Mouse (Mus musculus): ENCODE measurements at regions not wholly inside any gene's neighbourhood (a gene's known extent, or its start where the extent isn't known, plus 50 kb on each side); places are given as distances from the start of the nearest gene placed in this dataset.

- DNase-seq (ENCODE audit: low spot score in 2 of 2), result no peak
Observed at GRCm38 (mm10) chr2:80231891-80232290, 60.4 kb upstream of the Prdx6b start.

- no peak for DNase-seq (ENCODE audit: low spot score in 2 of 2)
Observed at GRCm38 (mm10) chr2:80205074-80205727, 75.9 kb upstream of the Pde1a start.

GRCm38 (mm10) chr2:80203486-80203885 lies 74.2 kb upstream of the Pde1a start:
- DNase-seq (ENCODE audit: low spot score in 2 of 2), result no peak

GRCm38 (mm10) chr2:80195896-80196410 lies 66.7 kb upstream of the Pde1a start:
- no peak for DNase-seq (ENCODE audit: low spot score in 2 of 2)

- DNase-seq (ENCODE audit: low spot score in 2 of 2), result peak; percentile 66 to 85
Observed at GRCm38 (mm10) chr2:80188374-80188773, 59.1 kb upstream of the Pde1a start.

- DNase-seq (ENCODE audit: low spot score in 2 of 2), result peak; percentile 23 to 36
Observed at GRCm38 (mm10) chr2:80186867-80187266, 57.6 kb upstream of the Pde1a start.
